Mouse (Mus musculus) left cerebral cortex, adult 18-20 months (tissue): ENCODE results near the gene Vtn. TPM values are rescaled to one million over a fixed set of nuclear protein-coding genes. Genes with fewer than 3 reads are reported as not detected.

Experiments
- DNase-seq, 2 experiments: peaks; one replicate each; pipeline ENCODE4 v3.0.0; 2021 to 2022; ENCODE audit warnings: low spot score in 2 of 2, mixed read lengths in 1 of 2
- total RNA-seq, 2 experiments: library from RNA; stranded (reverse); gene quantifications; 2 replicates each; pipeline ENCODE4 v1.2.3; 2021

Gene Vtn
- total RNA-seq, 2 experiments from 2014 or later, result 75.1 to 84.9 TPM

GRCm38 (mm10) chr11:78497071-78497541 is 1.8 kb upstream of the Vtn start:
- peak; percentile 42 to 56 for DNase-seq

GRCm38 (mm10) chr11:78497544-78498522 is 1.1 kb upstream of the Vtn start, which contains the start of gene Sarm1:
TSS of gene Sarm1 (minus strand) at chr11:78497754.
- peak; percentile 96 for DNase-seq

DNA sequence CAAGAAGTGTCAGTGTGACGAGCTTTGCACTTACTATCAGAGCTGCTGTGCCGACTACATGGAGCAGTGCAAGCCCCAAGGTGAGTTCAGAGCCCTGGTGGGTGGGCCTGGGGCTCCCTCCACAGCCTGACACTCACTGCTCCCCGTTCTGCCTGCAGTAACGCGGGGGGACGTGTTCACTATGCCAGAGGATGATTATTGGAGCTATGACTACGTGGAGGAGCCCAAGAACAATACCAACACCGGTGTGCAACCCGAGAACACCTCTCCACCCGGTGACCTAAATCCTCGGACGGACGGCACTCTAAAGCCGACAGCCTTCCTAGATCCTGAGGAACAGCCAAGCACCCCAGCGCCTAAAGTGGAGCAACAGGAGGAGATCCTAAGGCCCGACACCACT is 652 bp downstream of the Vtn start:
- DNase-seq, result no peak

DNA sequence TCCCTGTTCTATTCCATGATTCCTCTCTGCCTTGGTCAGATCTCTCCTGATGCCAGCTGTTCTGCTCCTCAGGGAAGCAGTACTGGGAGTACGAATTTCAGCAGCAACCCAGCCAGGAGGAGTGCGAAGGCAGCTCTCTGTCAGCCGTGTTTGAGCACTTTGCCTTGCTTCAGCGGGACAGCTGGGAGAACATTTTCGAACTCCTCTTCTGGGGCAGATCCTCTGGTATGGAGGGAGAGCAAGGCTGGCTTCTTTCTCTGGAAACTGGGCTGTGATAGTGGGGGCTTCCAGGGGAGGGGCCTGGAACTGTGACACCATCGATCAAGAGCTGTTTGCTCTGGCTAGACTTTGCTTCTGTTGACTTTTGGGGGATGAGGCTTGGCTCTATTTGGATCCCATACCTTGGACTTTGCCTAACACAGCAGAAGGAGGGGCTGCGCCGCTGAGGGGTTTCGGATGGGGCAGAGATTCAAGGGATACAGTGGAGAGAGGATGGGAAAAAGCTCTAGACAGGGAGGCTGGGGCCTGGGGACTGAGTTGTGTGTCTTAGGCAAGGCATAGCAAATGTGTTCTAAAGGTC is 1.8 kb downstream of the Vtn start:
- no peak for DNase-seq

DNA sequence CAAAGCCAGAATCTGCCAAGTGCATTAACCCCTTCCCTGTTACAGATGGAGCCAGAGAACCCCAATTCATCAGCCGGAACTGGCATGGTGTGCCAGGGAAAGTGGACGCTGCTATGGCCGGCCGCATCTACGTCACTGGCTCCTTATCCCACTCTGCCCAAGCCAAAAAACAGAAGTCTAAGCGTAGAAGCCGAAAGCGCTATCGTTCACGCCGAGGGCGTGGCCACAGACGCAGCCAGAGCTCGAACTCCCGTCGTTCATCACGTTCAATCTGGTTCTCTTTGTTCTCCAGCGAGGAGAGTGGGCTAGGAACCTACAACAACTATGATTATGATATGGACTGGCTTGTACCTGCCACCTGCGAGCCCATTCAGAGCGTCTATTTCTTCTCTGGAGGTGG is 2.6 kb downstream of the Vtn start:
- no peak for DNase-seq

DNA sequence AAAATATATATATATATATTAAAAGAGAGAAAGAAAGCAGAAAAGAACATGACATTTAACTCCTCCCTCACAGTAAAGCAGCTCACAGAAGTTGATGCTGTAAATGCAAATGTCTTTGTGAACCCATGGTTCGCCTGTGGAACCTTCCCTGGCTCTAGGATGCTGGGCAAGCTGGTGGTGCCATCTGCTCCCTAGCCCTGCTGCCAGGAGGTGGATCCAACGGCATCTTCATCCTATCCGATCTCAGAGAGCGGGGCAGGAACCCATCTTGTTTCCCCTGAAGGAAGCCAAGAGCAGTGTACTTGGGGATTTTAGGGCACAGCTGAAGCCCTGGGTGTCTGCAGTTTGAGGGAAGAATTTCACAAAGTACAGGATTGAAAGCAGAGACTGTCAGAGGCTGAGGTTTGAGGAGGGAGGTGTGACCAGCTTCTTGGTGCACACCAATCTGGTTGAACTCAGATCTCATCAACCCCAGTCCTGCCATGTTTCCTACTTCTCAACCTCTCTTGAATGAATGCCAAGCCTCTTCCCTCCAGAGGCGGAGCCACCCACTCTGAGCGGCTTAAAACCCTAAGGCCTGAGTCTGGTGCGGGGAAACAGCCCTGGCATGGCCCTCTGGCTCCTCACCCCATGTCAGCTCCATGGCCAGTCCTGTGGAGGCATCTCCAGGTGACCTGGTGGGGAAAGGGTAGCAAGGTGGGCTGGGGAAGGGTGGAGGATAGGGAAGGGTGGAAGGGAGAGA is 4.2 kb downstream of the Vtn start, which contains the start of gene Sebox:
TSS of gene Sebox (plus strand) at position 539 of the 742 bp plus-strand sequence.
- DNase-seq, result no peak

- DNase-seq, result no peak
Observed at GRCm38 (mm10) chr11:78505430-78505829, 6.5 kb downstream of the Vtn start.

DNA sequence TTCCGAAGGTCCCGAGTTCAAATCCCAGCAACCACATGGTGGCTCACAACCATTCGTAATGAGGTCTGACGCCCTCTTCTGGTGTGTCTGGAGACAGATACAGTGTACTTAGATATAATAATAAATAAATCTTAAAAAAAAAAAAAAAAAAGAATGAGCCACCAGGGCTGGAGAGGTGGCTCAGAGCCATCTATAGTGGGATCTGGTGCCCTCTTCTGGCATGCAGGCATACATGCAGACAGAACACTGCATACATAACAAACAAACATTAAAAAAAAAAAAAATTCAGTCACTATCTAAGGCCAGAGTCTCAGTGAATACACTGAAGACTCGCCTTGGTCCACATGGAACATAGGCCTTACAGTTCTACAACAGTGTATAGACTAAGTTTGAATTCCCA is 10.3 kb downstream of the Vtn start:
- no peak for DNase-seq

DNA sequence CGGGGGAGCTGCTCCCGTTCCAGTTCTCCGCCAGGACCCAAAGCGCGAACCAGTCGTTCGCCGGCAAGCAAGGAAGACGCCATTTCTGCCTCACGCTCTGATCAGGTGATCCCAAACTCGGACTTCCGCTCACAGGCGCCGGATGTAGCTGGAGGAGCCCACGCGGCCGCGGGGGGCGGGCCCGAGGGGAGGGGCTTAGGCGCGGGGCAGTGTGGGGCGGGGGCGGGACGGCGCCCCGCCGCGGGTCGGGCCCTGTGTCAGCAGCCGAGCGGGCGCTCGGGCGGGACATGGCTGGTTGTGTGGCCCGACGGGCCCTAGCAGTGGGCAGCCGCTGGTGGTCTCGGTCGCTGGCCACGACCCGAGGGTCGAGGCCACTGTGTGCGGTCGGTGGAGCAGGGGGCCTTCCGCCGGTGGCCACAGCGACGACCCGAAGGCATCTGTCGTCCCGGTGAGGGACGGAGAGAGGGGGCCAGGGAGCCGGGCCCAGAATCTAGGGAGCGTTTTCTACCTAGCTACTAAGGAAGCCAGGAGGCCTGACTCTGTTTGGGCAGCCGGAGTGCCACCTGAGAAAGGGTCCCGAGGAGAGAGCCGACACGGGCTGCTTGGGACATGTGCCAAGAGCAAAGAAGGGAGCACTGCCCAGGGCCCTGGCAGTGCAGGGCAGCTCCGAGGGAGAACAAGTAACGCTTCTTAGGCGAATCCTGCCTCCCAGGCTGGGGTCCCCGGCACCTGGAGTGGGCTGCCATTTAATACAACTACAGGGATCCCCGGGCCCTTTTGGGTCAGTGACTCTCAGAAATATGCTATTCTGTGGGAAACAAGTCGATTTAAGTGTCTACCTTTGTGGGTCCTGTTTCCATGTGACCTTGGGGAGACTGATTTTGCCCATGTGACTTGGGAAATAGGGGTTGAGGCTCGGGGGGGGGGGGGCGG is 13.4 kb downstream of the Vtn start, which contains the start of the genes Tmem199 and Poldip2:
TSS of gene Tmem199 (minus strand) at position 148 of the 933 bp plus-strand sequence.
TSS of gene Poldip2 (plus strand) at position 169 of the 933 bp plus-strand sequence.
- peak; percentile 85 to 91 for DNase-seq

DNA sequence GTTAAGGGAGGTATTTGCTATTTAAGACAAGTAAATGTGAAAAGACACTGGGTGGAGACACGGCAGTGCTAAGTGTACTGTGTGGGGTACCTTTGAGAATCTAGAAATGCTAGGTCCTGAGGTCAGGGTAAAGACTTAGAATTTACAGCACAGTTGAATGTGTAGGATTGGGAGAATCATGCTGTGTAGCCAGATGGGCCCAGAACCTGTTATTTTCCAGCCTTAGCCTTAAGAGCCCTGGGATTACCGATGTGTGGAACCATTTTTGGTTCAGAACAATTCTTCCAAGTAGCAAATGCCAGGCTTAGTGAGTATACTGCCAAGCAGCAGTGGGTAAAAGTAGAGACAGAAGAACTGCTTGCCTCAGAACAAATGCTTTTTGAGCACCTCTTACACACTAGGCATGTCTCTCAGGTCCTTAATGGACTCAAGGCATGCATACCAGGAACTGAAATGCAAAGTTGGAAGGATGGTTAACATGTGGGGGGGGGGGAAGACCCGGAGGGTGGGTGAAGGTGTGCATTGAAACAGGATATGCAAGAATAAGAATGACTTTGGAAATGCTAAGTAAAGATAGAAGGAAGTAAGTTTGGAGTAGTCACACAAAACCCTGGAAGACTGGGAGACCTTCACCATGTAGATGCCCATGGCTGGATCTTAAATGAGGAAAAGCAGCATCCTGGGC is 14.4 kb downstream of the Vtn start:
- no peak for DNase-seq

DNA sequence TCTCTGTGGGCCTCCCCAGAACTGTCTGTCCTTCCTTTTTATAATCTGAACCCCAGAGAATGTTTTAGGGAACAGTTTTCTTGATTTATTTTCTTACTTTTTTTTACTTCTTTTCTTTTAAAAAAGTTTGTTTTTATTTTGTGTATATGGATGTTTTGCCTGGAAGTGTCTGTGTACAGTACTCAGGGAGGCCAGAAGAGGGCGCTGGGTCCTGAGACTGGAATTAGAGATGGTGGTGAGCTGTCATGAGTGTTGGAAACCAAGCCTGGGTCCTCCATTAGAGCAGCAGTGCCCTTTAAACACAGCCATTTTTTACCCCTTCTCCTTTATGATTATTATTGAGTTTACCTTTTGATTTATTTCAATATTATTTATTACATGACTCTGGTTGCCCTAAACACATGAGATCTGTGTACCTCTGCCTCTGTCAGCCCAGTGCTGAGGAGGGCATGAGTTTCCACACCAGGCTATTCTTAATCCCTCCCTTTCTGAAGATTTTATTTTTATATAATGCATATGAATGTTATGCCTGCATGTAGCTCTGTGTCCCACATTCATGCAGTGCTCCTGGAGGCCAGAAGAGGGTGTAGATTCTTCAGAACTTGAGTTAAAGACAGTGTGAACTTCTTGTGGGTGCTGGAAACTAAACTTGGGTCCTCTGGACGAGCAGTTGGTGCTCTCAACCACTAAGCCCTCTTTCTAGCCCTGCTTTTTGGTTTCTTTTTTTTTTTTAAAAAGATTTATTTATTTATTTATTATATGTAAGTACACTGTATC is 16.8 kb downstream of the Vtn start:
- DNase-seq, result no peak

GRCm38 (mm10) chr11:78518931-78519330 is 20.0 kb downstream of the Vtn start:
- DNase-seq, result no peak

DNA sequence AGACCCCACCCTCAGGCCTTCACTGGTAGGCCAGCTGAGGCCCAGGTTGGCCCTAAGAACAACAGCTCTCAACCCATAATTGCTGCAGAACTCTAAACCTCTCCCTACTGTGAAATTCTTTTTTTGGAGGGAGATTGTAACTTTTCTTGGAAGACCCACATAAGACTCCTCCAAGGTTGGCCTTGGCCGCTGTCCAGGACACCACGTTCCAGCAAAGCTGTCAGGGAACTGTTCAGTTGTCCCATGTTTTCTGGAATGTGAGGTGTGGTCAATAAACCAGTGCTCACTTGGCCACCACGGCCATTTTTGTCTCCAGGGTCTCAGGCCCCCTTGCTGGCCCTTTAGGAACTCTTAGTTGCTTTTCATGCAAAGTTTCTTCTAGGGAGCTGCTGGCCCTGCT is 23.0 kb downstream of the Vtn start:
- no peak for DNase-seq

DNA sequence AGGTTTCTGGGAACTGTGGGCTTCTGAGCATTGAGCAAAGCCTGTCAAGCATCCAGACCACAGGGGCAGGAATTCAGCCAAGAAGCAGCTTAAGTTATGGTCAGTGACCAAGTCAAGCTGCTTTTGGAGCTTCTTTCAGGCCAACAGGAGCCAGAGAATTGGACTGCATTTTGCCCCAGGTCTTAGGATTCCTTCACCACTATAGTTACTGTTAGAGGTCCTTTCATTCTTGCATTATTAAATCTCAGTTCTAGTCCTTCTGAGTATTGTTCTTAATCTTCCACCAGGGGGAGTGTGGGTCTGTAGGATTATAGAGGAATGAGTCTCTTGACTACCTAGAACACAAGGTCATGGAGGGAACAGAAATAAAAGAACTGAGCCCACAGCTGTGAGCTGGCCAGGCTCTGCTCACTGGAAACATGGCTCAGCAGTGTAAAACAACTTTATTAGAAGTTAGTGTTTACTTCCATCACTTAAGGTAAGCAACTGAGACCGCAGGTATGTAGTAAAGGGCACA is 23.6 kb downstream of the Vtn start:
- DNase-seq, result no peak

- no peak for DNase-seq
Observed at GRCm38 (mm10) chr11:78523241-78523955, 24.5 kb downstream of the Vtn start.

- DNase-seq, result no peak
Observed at GRCm38 (mm10) chr11:78524838-78525237, 25.9 kb downstream of the Vtn start.

- no peak for DNase-seq
Observed at GRCm38 (mm10) chr11:78528714-78529113, 29.8 kb downstream of the Vtn start.

DNA sequence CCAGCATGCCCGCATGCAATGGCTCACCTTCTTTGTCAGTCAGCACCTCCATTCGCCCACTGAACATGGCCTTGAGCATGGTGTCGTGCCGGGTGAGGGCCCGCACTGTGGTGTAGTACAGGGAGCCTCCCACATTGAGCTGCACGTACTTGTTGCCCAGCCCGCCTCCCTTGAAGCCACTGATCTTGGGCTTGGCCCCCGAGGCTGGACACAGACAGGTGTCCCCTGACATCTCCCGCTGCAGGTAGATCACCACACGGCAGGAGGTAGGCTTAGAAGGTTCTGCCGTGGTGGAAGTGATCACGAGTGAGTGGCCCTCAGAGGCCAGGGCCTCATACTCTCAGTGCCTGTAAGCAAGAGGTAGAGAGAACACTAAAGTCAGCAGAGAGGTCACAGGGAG is 31.1 kb downstream of the Vtn start:
- no peak for DNase-seq
